8 mouse cellular contexts compared by ENCODE assay signal in the genomic region with DNA sequence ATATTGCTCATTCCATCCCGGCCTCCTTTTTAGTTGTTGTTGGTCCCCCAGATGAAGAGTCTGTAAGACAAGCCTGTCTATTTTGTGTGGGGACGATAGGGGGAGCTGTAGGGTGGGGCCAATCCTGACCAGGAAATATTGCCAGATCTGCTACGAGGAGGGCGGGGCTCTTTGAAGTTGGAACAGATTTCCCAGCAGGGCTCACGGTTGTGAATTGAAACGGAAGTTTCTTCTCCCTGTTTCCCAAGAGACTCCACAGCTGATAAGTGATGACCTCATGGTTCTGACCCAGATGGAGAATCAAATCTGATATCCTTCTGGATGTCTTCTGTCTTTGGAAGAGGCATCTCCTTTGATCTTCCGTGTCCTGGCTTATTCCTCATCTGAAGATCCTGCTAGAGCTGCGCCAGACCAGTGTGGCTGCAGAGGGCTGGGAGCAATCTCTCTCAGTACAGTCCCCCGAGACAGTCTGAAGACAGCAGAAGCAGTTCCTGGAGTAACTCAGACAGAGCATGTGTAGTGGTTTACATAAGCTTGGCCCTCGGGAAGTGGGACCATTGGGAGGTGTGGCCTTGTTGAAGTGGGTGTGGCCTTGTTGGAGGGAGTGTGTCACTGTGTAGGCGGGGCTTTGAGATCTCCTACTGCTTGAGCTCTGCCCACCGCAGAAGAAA.
DNase-seq lines count a peak whose midpoint lies in the region; ATAC-seq and TF ChIP-seq lines count a peak whose summit lies in the region.

No protein-coding gene starts in this region.

- TF ChIP-seq CTCF in kidney, postnatal 0 days (IDR thresholded peaks at IDR 0.05; ENCODE audit: low read depth) = peak; percentile 74
- TF ChIP-seq CTCF in thymus, adult 2 months (IDR thresholded peaks at IDR 0.05; ENCODE audit: borderline replicate concordance, control insufficient read depth, extremely low read depth, insufficient read depth, low read length, poor library complexity) = no peak

- H3K36me3 ChIP-seq in forebrain, embryonic 10.5 days (replicated peaks) = no peaks in the 10 kb centered on the region
- no peaks in the 10 kb centered on the region for H3K36me3 ChIP-seq in heart, embryonic 15.5 days
- H3K36me3 ChIP-seq in kidney, postnatal 0 days (ENCODE audit: insufficient read depth, low read length) = no peaks in the 10 kb centered on the region
- H3K36me3 ChIP-seq in thymus, adult 2 months (ENCODE audit: control insufficient read depth, insufficient read depth, low read length) = no peaks in the 10 kb centered on the region

- DNase-seq in MN1 (ENCODE audit: low spot score) = peak; percentile 87
- peak; percentile 54 for DNase-seq in c-Kit-positive CD71-negative TER-119-negative erythroid progenitor cells, embryonic 14.5 days (ENCODE audit: low read depth)
- DNase-seq in forebrain, embryonic 10.5 days (ENCODE audit: extremely low spot score, low spot score) = peak; percentile 50
- DNase-seq in kidney, postnatal 0 days (ENCODE audit: low spot score) = peak; percentile 94
- peak; percentile 84 to 87 for DNase-seq in lung, adult 18-20 months
- DNase-seq in ovary, adult 18-20 months (ENCODE audit: low spot score) = peak; percentile 54
- no peak for DNase-seq in thymus, adult 2 months

- H3K27ac ChIP-seq in forebrain, embryonic 10.5 days = peak overlapping the region; percentile 45; the same call in 1 of the 2 replicates
- peak overlapping the region; percentile 59 for H3K27ac ChIP-seq in heart, embryonic 15.5 days
- H3K27ac ChIP-seq in kidney, postnatal 0 days = peak overlapping the region; percentile 70
- no peak overlapping the region for H3K27ac ChIP-seq in thymus, adult 2 months (ENCODE audit: control insufficient read depth, insufficient read depth, low read length)

- no peaks in the 10 kb centered on the region for H3K9me3 ChIP-seq in forebrain, embryonic 10.5 days
- no peaks in the 10 kb centered on the region for H3K9me3 ChIP-seq in heart, embryonic 15.5 days (replicated peaks)
- H3K9me3 ChIP-seq in kidney, postnatal 0 days (replicated peaks; ENCODE audit: low read length) = no peaks in the 10 kb centered on the region

- ATAC-seq in heart, embryonic 15.5 days (replicated peaks; ENCODE audit: insufficient number of reproducible peaks, insufficient read depth, low FRiP score, low read depth) = peak; percentile 77
- peak; percentile 86 for ATAC-seq in kidney, postnatal 0 days (replicated peaks; ENCODE audit: low FRiP score, low read depth)

- peak overlapping the region; percentile 50 for H3K4me2 ChIP-seq in heart, embryonic 15.5 days
- H3K4me2 ChIP-seq in kidney, postnatal 0 days (ENCODE audit: low read length) = peak overlapping the region; percentile 47

- WGBS in forebrain, embryonic 10.5 days = 14% methylated on average over 12 of the region's 12 CpGs
- WGBS in heart, embryonic 15.5 days = 12% methylated on average over 12 of the region's 12 CpGs
- 14% methylated on average over 12 of the region's 12 CpGs for WGBS in kidney, postnatal 0 days
- WGBS in thymus, adult 2 months = 47% methylated on average over 12 of the region's 12 CpGs

- no peak for TF ChIP-seq POLR2A in thymus, adult 2 months (IDR thresholded peaks at IDR 0.05; ENCODE audit: control insufficient read depth, extremely low read depth, insufficient read depth, low read length, poor library complexity)

- peaks cover 22% of the 10 kb centered on the region for H3K4me1 ChIP-seq in forebrain, embryonic 10.5 days
- peaks cover 13% of the 10 kb centered on the region for H3K4me1 ChIP-seq in heart, embryonic 15.5 days (replicated peaks)
- H3K4me1 ChIP-seq in kidney, postnatal 0 days (replicated peaks; ENCODE audit: insufficient read depth, low read length) = 0 out of 2 replicates have a peak, but pooled peaks cover 7% of the 10 kb centered on the region
- H3K4me1 ChIP-seq in thymus, adult 2 months (replicated peaks; ENCODE audit: control insufficient read depth, insufficient read depth, low read length) = no peaks in the 10 kb centered on the region

- H3K4me3 ChIP-seq in forebrain, embryonic 10.5 days = peak overlapping the region; percentile 37
- H3K4me3 ChIP-seq in heart, embryonic 15.5 days = peak overlapping the region; percentile 25
- H3K4me3 ChIP-seq in kidney, postnatal 0 days (replicated peaks; ENCODE audit: low read depth, low read length) = peak overlapping the region; percentile 10; the same call in 1 of the 2 replicates
- no peak overlapping the region for H3K4me3 ChIP-seq in thymus, adult 2 months (ENCODE audit: control insufficient read depth, insufficient read depth, low read length)

- H3K27me3 ChIP-seq in forebrain, embryonic 10.5 days (ENCODE audit: poor library complexity, severe bottlenecking) = no peaks in the 10 kb centered on the region; the same call in 1 of the 2 replicates
- no peaks in the 10 kb centered on the region for H3K27me3 ChIP-seq in heart, embryonic 15.5 days
- H3K27me3 ChIP-seq in kidney, postnatal 0 days (ENCODE audit: insufficient read depth, low read length) = no peaks in the 10 kb centered on the region
- no peaks in the 10 kb centered on the region for H3K27me3 ChIP-seq in thymus, adult 2 months (ENCODE audit: control insufficient read depth, insufficient read depth, low read length)

- H3K9ac ChIP-seq in heart, embryonic 15.5 days = no peak overlapping the region
- H3K9ac ChIP-seq in kidney, postnatal 0 days (ENCODE audit: low read depth, low read length) = no peak overlapping the region
